Mouse (Mus musculus) left cerebral cortex, postnatal 36 days (tissue): ENCODE data around the gene Sel1l. TPM values are rescaled to one million over a fixed set of nuclear protein-coding genes. Genes with fewer than 3 reads are reported as not detected.
"Not testable (repeated sequence)": the region's sequence is repeated elsewhere in the genome, so short reads cannot be mapped to it uniquely, and the experiment has no call there.

ENCODE experiments used
- DNase-seq, 2 experiments: peaks; one replicate each; pipeline ENCODE4 v3.0.0; 2021 to 2022; ENCODE audit warnings: low spot score in 2 of 2, mixed read lengths in 1 of 2
- intact Hi-C: fragments of 180-260 bp; cut with DNase I; formaldehyde crosslinking; loops from one replicate; pipeline ENCODE4 v1.15.1; 2025
- total RNA-seq, 2 experiments: library from RNA; stranded (reverse); gene quantifications; 2 replicates each; pipeline ENCODE4 v1.2.3; 2021

Gene Sel1l
- total RNA-seq, 2 experiments from 2014 or later = 142 to 171 TPM

- intact Hi-C loops = loop anchor here (2.0 kb wide), 1 partner anchor 149 kb away; no protein-coding TSS in a partner anchor
- DNase-seq = peak; percentile 26 to 59
Observed at GRCm38 (mm10) chr12:91789801-91790200, 59.2 kb downstream of the Sel1l start.

GRCm38 (mm10) chr12:91788446-91788845 lies 60.5 kb downstream of the Sel1l start:
- not testable (repeated sequence) for DNase-seq
- intact Hi-C loops = loop anchor here (2.0 kb wide), 1 partner anchor 148 kb away; no protein-coding TSS in a partner anchor

GRCm38 (mm10) chr12:91787959-91788437 lies 61.0 kb downstream of the Sel1l start, which contains the start of gene Ston2:
Ston2 (minus strand) TSS chr12:91788387.
- intact Hi-C loops = loop anchor here (2.0 kb wide), 1 partner anchor 147 kb away; no protein-coding TSS in a partner anchor
- no peak for DNase-seq

- intact Hi-C loops = no loop called here
Observed at GRCm38 (mm10) chr12:91786355-91786754, 62.6 kb downstream of the Sel1l start.

GRCm38 (mm10) chr12:91781432-91781831 lies 67.5 kb downstream of the Sel1l start:
- intact Hi-C loops = no loop called here
- DNase-seq = no peak

More at GRCm38 (mm10) chr12:91786355-91786754, 62.6 kb downstream of the Sel1l start:
- no peak for DNase-seq

- no peak for DNase-seq
- intact Hi-C loops = no loop called here
Observed at GRCm38 (mm10) chr12:91780531-91780930, 68.4 kb downstream of the Sel1l start.

GRCm38 (mm10) chr12:91779004-91779365 lies 70.0 kb downstream of the Sel1l start:
- DNase-seq = peak; percentile 74 to 77
- intact Hi-C loops = loop anchor here (5.0 kb wide), 2 partner anchors 47 to 107 kb away; no protein-coding TSS in a partner anchor

GRCm38 (mm10) chr12:91778211-91779003 lies 70.5 kb downstream of the Sel1l start:
- peak in 1 of 2 experiments; percentile 47 for DNase-seq
- intact Hi-C loops = loop anchor here (5.0 kb wide), 2 partner anchors 46 to 106 kb away; no protein-coding TSS in a partner anchor

- DNase-seq = no peak
- intact Hi-C loops = loop anchor here (5.0 kb wide), 2 partner anchors 44 to 104 kb away; no protein-coding TSS in a partner anchor
Observed at GRCm38 (mm10) chr12:91776342-91776741, 72.6 kb downstream of the Sel1l start.

GRCm38 (mm10) chr12:91774811-91775284 lies 74.1 kb downstream of the Sel1l start:
- DNase-seq = no peak
- intact Hi-C loops = loop anchor here (5.0 kb wide), 2 partner anchors 43 to 103 kb away; no protein-coding TSS in a partner anchor

- intact Hi-C loops = no loop called here
- DNase-seq = no peak
Observed at GRCm38 (mm10) chr12:91768871-91769270, 80.1 kb downstream of the Sel1l start.

- DNase-seq = no peak
- intact Hi-C loops = no loop called here
Observed at GRCm38 (mm10) chr12:91768176-91768575, 80.8 kb downstream of the Sel1l start.

- intact Hi-C loops = no loop called here
- peak in 1 of 2 experiments; percentile 22 for DNase-seq
Observed at GRCm38 (mm10) chr12:91766338-91767107, 82.4 kb downstream of the Sel1l start.

- DNase-seq = no peak
- intact Hi-C loops = no loop called here
Observed at GRCm38 (mm10) chr12:91765504-91765903, 83.5 kb downstream of the Sel1l start.

GRCm38 (mm10) chr12:91765054-91765453 lies 83.9 kb downstream of the Sel1l start:
- DNase-seq = no peak
- intact Hi-C loops = no loop called here

GRCm38 (mm10) chr12:91764471-91764870 lies 84.5 kb downstream of the Sel1l start:
- intact Hi-C loops = no loop called here
- no peak for DNase-seq

GRCm38 (mm10) chr12:91759836-91760235 lies 89.1 kb downstream of the Sel1l start:
- intact Hi-C loops = no loop called here
- no peak for DNase-seq

- no peak for DNase-seq
- intact Hi-C loops = no loop called here
Observed at GRCm38 (mm10) chr12:91757854-91758562, 90.9 kb downstream of the Sel1l start.

- intact Hi-C loops = no loop called here
Observed at GRCm38 (mm10) chr12:91756562-91757166, 92.3 kb downstream of the Sel1l start.

More at GRCm38 (mm10) chr12:91756562-91757166, 92.3 kb downstream of the Sel1l start:
- DNase-seq = no peak
